Mouse (Mus musculus) CD4-positive helper T cell, adult 2 months (primary cell): ENCODE results near the gene Prox2.
"Not testable (repeated sequence)": the region's sequence is repeated elsewhere in the genome, so short reads cannot be mapped to it uniquely, and the experiment has no call there.

Experiments
- DNase-seq: peaks from one replicate; pipeline ENCODE4 v3.0.0-alpha.2; 2012; ENCODE audit warnings: low read depth, missing footprints, low spot score

Prox2 gene

GRCm38 (mm10) chr12:85110698-85111592, at the start of gene Prox2, which contains the start of gene Dlst:
Gene Prox2 (minus strand): TSS chr12:85110759.
Gene Dlst (plus strand): TSS chr12:85110833.
- DNase-seq = peak; percentile 87

- no peak for DNase-seq
Measured at GRCm38 (mm10) chr12:85159592-85159991, 49.0 kb upstream of the Prox2 start.

- no peak for DNase-seq
Measured at GRCm38 (mm10) chr12:85158801-85159200, 48.2 kb upstream of the Prox2 start.

- DNase-seq = no peak
Measured at GRCm38 (mm10) chr12:85157797-85158460, 47.4 kb upstream of the Prox2 start.

GRCm38 (mm10) chr12:85156324-85156723, 45.8 kb upstream of the Prox2 start:
- DNase-seq = no peak

- DNase-seq = no peak
Measured at GRCm38 (mm10) chr12:85153011-85153410, 42.5 kb upstream of the Prox2 start.

GRCm38 (mm10) chr12:85151002-85151774, 40.6 kb upstream of the Prox2 start, which contains the start of gene Rps6kl1:
Gene Rps6kl1 (minus strand): TSS chr12:85151264.
- peak; percentile 78 for DNase-seq

GRCm38 (mm10) chr12:85150321-85151001, 39.9 kb upstream of the Prox2 start:
- DNase-seq = no peak

- no peak for DNase-seq
Measured at GRCm38 (mm10) chr12:85146881-85147280, 36.3 kb upstream of the Prox2 start.

GRCm38 (mm10) chr12:85146355-85146754, 35.8 kb upstream of the Prox2 start:
- DNase-seq = no peak

- no peak for DNase-seq
Measured at GRCm38 (mm10) chr12:85145630-85146029, 35.1 kb upstream of the Prox2 start.

GRCm38 (mm10) chr12:85144821-85145220, 34.3 kb upstream of the Prox2 start:
- DNase-seq = no peak

- DNase-seq = not testable (repeated sequence)
Measured at GRCm38 (mm10) chr12:85144276-85144675, 33.7 kb upstream of the Prox2 start.

- peak; percentile 71 for DNase-seq
Measured at GRCm38 (mm10) chr12:85142803-85143202, 32.2 kb upstream of the Prox2 start.

- DNase-seq = no peak
Measured at GRCm38 (mm10) chr12:85141096-85141495, 30.5 kb upstream of the Prox2 start.

- DNase-seq = no peak
Measured at GRCm38 (mm10) chr12:85140036-85140701, 29.6 kb upstream of the Prox2 start.

- no peak for DNase-seq
Measured at GRCm38 (mm10) chr12:85136627-85137026, 26.1 kb upstream of the Prox2 start.

- DNase-seq = no peak
Measured at GRCm38 (mm10) chr12:85135513-85136470, 25.2 kb upstream of the Prox2 start.

GRCm38 (mm10) chr12:85134043-85134794, 23.7 kb upstream of the Prox2 start:
- DNase-seq = no peak
